In the genomic region with DNA sequence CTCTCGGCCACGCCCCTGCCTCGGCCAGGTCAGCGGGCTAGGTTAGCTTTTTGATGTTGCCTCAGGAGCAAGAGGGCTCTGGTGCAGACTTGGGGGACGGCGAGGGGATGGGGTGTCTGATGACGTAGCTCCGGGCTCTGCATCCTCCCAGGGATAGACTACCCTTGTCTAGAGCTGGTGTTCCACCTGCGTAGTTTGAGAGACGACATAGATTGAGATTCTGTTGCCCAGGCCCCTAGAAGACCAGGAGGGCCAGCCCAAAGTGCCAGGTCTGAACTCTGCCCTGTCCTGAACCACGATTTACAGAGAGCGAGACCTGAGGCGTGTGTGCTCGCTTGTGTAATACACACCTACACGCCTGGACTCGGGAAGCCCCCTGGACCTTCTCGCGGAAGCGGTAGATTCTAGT, we compare ENCODE assay signal across 8 mouse cellular contexts. TPM values are rescaled to one million over a fixed set of nuclear protein-coding genes. Genes with fewer than 3 reads are reported as not detected.
DNase-seq lines count a peak whose midpoint lies in the region; ATAC-seq and TF ChIP-seq lines count a peak whose summit lies in the region.

No protein-coding gene starts in this region.

- no peaks in the 10 kb centered on the region for H3K36me3 ChIP-seq in heart, embryonic 10.5 days
- H3K36me3 ChIP-seq in ES-Bruce4 (ENCODE audit: control insufficient read depth, insufficient read depth, low read length, poor library complexity, severe bottlenecking), result no peaks in the 10 kb centered on the region
- H3K36me3 ChIP-seq in forebrain, postnatal 0 days (ENCODE audit: insufficient read depth), result no peaks in the 10 kb centered on the region
- no peaks in the 10 kb centered on the region for H3K36me3 ChIP-seq in liver, postnatal 0 days (replicated peaks; ENCODE audit: insufficient read depth, low read length)

- H3K4me2 ChIP-seq in forebrain, postnatal 0 days (ENCODE audit: low read depth), result peak overlapping the region; percentile 88
- peak overlapping the region; percentile 81 for H3K4me2 ChIP-seq in liver, postnatal 0 days (ENCODE audit: low read depth, low read length)

- peak overlapping the region; percentile 55 for H3K9ac ChIP-seq in ES-Bruce4 (ENCODE audit: low read depth, poor library complexity, severe bottlenecking)
- peak overlapping the region; percentile 56 for H3K9ac ChIP-seq in forebrain, postnatal 0 days
- H3K9ac ChIP-seq in liver, postnatal 0 days (replicated peaks), result peak overlapping the region; percentile 41

- no peaks in the 10 kb centered on the region for H3K27me3 ChIP-seq in heart, embryonic 10.5 days (ENCODE audit: insufficient read depth, poor library complexity, severe bottlenecking)
- H3K27me3 ChIP-seq in ES-Bruce4 (ENCODE audit: control insufficient read depth, insufficient read depth, low read length, poor library complexity, severe bottlenecking), result no peaks in the 10 kb centered on the region
- H3K27me3 ChIP-seq in forebrain, postnatal 0 days (ENCODE audit: insufficient read depth, low read length), result no peaks in the 10 kb centered on the region
- H3K27me3 ChIP-seq in liver, postnatal 0 days (ENCODE audit: insufficient read depth, low read length), result no peaks in the 10 kb centered on the region

- TF ChIP-seq CTCF in ES-Bruce4 (IDR thresholded peaks at IDR 0.05; ENCODE audit: low read depth, low read length), result no peak
- TF ChIP-seq CTCF in forebrain, postnatal 0 days (IDR thresholded peaks at IDR 0.05; ENCODE audit: low read depth), result no peak
- no peak for TF ChIP-seq CTCF in liver, postnatal 0 days (IDR thresholded peaks at IDR 0.05; ENCODE audit: low read depth)

- no peak for DNase-seq in heart, embryonic 10.5 days (ENCODE audit: low spot score)
- no peak for DNase-seq in heart, postnatal 14 days
- DNase-seq in forebrain, postnatal 0 days, result no peak
- DNase-seq in liver, postnatal 0 days, result no peak
- DNase-seq in B cell, adult 2 months, result no peak
- no peak for DNase-seq in right cerebral cortex, adult 2 months (ENCODE audit: low spot score in 2 of 2)

- TF ChIP-seq EP300 in ES-Bruce4 (IDR thresholded peaks at IDR 0.05; ENCODE audit: insufficient read depth, low read depth, low read length), result no peak
- TF ChIP-seq EP300 in liver, postnatal 0 days (IDR thresholded peaks at IDR 0.05; ENCODE audit: low read depth), result no peak

- H3K9me3 ChIP-seq in heart, embryonic 10.5 days, result no peaks in the 10 kb centered on the region
- no peaks in the 10 kb centered on the region for H3K9me3 ChIP-seq in ES-Bruce4 (replicated peaks; ENCODE audit: control insufficient read depth, insufficient read depth, low read length, poor library complexity, severe bottlenecking)
- H3K9me3 ChIP-seq in forebrain, postnatal 0 days (ENCODE audit: low read length), result no peaks in the 10 kb centered on the region
- H3K9me3 ChIP-seq in liver, postnatal 0 days (ENCODE audit: low read length), result no peaks in the 10 kb centered on the region

- H3K27ac ChIP-seq in heart, embryonic 10.5 days, result peak overlapping the region; percentile 98
- no peak overlapping the region for H3K27ac ChIP-seq in ES-Bruce4 (ENCODE audit: insufficient read depth, low read length)
- H3K27ac ChIP-seq in forebrain, postnatal 0 days (ENCODE audit: low read depth, low read length), result no peak overlapping the region
- peak overlapping the region; percentile 84 for H3K27ac ChIP-seq in liver, postnatal 0 days (ENCODE audit: low read depth)

- no peak for TF ChIP-seq POLR2A in ES-Bruce4 (IDR thresholded peaks at IDR 0.05; ENCODE audit: insufficient read depth, low read length)

- intact Hi-C loops in heart, postnatal 14 days (cut with DNase I), result no loop called here

- H3K4me1 ChIP-seq in heart, embryonic 10.5 days, result peaks cover 6% of the 10 kb centered on the region; the same call in 1 of the 2 replicates
- H3K4me1 ChIP-seq in ES-Bruce4 (ENCODE audit: control insufficient read depth, insufficient read depth, low read length), result peaks cover 2% of the 10 kb centered on the region
- H3K4me1 ChIP-seq in forebrain, postnatal 0 days (ENCODE audit: insufficient read depth), result no peaks in the 10 kb centered on the region
- H3K4me1 ChIP-seq in liver, postnatal 0 days (ENCODE audit: insufficient read depth), result peaks cover 38% of the 10 kb centered on the region

- H3K4me3 ChIP-seq in heart, embryonic 10.5 days, result peak overlapping the region; percentile 89
- peak overlapping the region; percentile 74 for H3K4me3 ChIP-seq in ES-Bruce4 (ENCODE audit: low read depth, low read length)
- peak overlapping the region; percentile 89 for H3K4me3 ChIP-seq in forebrain, postnatal 0 days (ENCODE audit: low read depth, low read length)
- peak overlapping the region; percentile 92 for H3K4me3 ChIP-seq in liver, postnatal 0 days (ENCODE audit: low read depth, low read length)

- peak; percentile 78 for ATAC-seq in forebrain, postnatal 0 days
- ATAC-seq in liver, postnatal 0 days, result peak; percentile 49
- ATAC-seq in megakaryocyte-erythroid progenitor cell, adult 5-6 weeks (replicated peaks; ENCODE audit: low FRiP score, low TSS enrichment, poor library complexity, severe bottlenecking), result no peak

- 4% methylated on average over 19 of the region's 19 CpGs for WGBS in heart, embryonic 10.5 days
- 3% methylated on average over 18 of the region's 19 CpGs for WGBS in forebrain, postnatal 0 days
- WGBS in liver, postnatal 0 days (ENCODE audit: insufficient replicate concordance), result 9% methylated on average over 18 of the region's 19 CpGs

RNA-seq across cellular contexts. Expression of gene Zfand6, which starts 0.3 kb away (rescaled TPM):
- polyA plus RNA-seq in heart, embryonic 10.5 days (2016; fragmentation: Nextera tagmentation; extraction: Ambion mirVana), result 155 TPM in 2 replicates
- 10 to 100 TPM; 95.4 to 97.4 TPM for total RNA-seq in heart, postnatal 14 days (2021)
- polyA plus RNA-seq in ES-Bruce4 (2011; ENCODE audit: insufficient read depth, insufficient read length, low read depth, missing spikeins), result 153 and 155 TPM in 2 replicates
- total RNA-seq in forebrain, postnatal 0 days (2014; rRNA removed), result 108 and 109 TPM in 2 replicates
- polyA plus RNA-seq in forebrain, postnatal 0 days (2015; fragmentation: Nextera tagmentation; extraction: Ambion mirVana), result 137 and 152 TPM in 2 replicates
- polyA plus RNA-seq in liver, postnatal 0 days (2015; fragmentation: Nextera tagmentation; extraction: Ambion mirVana), result 160 and 165 TPM in 2 replicates
- total RNA-seq in megakaryocyte-erythroid progenitor cell, adult 5-6 weeks (2014; fragmentation: Nextera tagmentation), result 43.5 and 56.6 TPM in 2 replicates
- total RNA-seq in megakaryocyte-erythroid progenitor cell, adult 5-6 weeks (2017), result 56.0 and 81.6 TPM in 2 replicates

Comparison
In these comparisons a context has a peak if more than half of its experiments do, and no peak if none do; other contexts are left out.
1. H3K27ac ChIP-seq: peak in heart, embryonic 10.5 days (single experiment) and liver, postnatal 0 days (single experiment); none in ES-Bruce4 (single experiment) and forebrain, postnatal 0 days (single experiment).
2. Peak in every context shown above with its lines, with median percentiles within 50 percentile points of each other: H3K4me3 ChIP-seq and H3K9ac ChIP-seq.